Mouse (Mus musculus) heart, adult 2 months (tissue): ENCODE data around the gene Tnfrsf9.

Source experiments
- EP300 ChIP-seq: fragments of 200-500 bp; IDR thresholded peaks from 2 replicates; pipeline ENCODE4 v1.6.1; 2011; ENCODE audit warnings: low read depth, low read length, control low read depth; ENCODE audit not compliant: insufficient read depth
- POLR2A ChIP-seq: fragments of 200-500 bp; IDR thresholded peaks from 2 replicates; pipeline ENCODE4 v1.6.1; 2011; ENCODE audit warnings: mild to moderate bottlenecking, low read depth, low read length, control low read depth; ENCODE audit not compliant: insufficient read depth

DNA sequence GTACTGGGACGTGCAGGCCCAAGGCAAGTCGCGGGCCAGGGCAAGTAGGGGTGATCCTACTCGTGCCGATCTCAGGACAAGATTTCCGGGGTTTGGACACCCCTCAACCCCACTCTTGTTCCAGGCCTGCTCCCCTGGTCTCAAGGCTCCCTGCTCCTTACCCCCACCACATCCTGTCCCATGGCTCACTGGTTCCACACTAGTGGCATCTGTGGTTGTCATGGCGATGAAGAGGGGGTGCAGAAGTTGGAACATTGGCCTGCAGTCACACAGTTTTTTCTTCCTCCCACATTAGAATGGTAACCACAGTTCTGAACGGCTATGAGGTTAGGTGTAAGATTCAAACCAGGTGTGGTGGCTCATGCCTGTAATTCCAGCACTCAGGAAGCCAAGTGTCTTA is 6.8 kb downstream of the Tnfrsf9 start:
- TF ChIP-seq POLR2A (no peak), EP300 (no peak)
